Mouse (Mus musculus) heart, postnatal 14 days (tissue): ENCODE measurements around the gene Rpusd4. TPM values are rescaled to one million over a fixed set of nuclear protein-coding genes. Genes with fewer than 3 reads are reported as not detected.

Experiments used
- DNase-seq, 2 experiments: peaks; one replicate each; pipeline ENCODE4 v3.0.0; 2021 to 2022
- intact Hi-C: fragments of 180-260 bp; cut with DNase I; formaldehyde crosslinking; loops from one replicate; pipeline ENCODE4 v1.15.1; 2025
- long read RNA-seq, 2 experiments: library from polyadenylated mRNA; stranded (forward); transcript quantifications; one replicate each; pipeline ENCODE4 v2.0.0; 2021
- total RNA-seq, 2 experiments: library from RNA; stranded (reverse); gene quantifications; 2 replicates each; pipeline ENCODE4 v1.2.3; 2021

Rpusd4 gene
- total RNA-seq: 10 to 100 TPM; 10.8 to 10.9 TPM
- long read RNA-seq, experiment 1, transcript Rpusd4-201 (7 exons, 1,821 nt): major isoform, 13 of 13 reads
- long read RNA-seq, experiment 1, partial matches to known transcripts: 0 of 13 reads
- long read RNA-seq, experiment 1, other reads (novel, unspliced or antisense): 0 of 13 reads
- long read RNA-seq, experiment 2, transcript Rpusd4-201 (7 exons, 1,821 nt): major isoform, 9 of 10 reads
- long read RNA-seq, experiment 2, partial matches to known transcripts: 0 of 10 reads
- long read RNA-seq, experiment 2, other reads (novel, unspliced or antisense): 1 of 10 reads

DNA sequence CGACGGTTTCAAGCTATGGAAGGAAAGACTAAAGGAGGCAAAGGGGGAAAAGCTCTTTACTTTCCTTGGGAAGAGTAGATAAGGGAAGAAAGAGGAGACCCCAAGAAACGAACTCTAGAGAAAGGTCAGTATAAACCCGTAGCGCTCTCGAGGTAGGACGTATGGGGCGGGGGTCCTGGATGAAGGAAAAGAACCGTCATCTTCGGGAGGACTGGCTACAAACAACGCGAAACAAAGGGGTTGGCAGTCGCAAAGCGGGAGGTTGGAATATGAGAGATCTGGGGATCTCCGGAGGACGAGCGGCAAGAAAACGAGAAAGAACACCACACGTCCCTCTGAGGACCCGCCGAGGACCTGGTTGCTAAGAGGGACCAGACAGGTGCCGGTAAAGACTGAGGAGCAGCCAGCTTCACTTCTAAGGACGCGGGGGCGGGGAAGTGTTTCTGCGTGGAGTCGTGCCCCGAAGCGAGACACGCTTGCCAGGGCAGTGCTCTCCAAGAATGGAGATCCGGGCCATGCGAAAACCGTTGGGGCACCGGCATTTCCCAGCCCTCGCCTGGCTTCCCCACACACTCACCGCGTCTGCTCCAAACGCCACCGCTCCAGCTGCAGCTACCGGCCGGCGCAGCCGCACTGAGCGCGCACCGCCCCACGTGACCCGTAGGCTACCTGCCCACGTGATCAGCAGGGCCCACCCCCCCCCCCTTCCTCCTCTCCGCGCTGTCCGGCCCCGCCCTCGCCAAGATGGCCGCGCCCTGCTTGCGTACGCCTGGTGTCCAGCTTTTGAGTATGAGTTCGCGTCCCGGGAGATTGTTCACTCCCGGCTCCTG, at the start of gene Rpusd4, which contains the start of gene Fam118b:
Rpusd4 (plus strand) TSS at position 720 of the 830 bp plus-strand sequence.
Fam118b (minus strand) TSS at position 660 of the 830 bp plus-strand sequence.
- intact Hi-C loops: loop anchor here (1.0 to 5.0 kb wide), 2 partner anchors 56 to 155 kb away; partner anchors contain the start of gene Foxred1
- peak; percentile 91 to 93 for DNase-seq

DNA sequence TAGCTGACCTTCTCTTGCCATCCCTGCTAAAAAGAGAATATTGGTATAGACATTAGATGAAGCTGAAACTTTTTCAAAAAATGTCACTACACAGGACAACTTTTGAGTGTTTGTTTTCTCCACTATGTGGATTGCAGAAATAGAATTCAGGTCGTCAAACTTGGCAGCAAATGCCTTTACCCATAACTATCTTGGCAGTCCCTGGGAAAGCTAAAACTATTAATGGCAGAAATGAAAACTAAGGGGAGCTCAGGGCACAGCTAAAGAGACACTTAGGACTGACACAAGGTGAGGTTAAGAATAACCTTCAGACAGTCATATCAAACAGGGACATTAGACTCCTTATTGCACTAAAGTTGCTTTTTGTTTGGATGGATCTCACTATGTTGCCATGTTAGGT, 49.7 kb upstream of the Rpusd4 start:
- intact Hi-C loops: no loop called here
- no peak for DNase-seq

DNA sequence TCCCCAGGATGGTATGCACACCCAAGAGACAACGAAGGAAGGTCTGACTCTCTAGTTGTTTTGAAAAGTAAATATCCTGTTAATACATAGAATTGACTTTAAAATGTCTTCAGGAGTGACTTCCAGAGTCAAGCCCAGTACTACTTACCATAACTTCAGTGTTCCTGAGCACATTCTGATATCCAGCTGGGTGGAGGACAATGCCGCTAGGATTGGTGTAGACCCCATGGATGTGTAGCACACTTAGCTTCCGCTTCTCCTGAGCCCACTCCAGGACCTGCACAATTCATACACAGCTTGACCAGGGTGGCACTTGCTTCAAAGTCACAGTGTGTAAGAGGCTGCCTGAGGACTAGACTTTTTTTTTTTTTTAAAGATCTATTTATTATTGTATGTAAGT, 44.2 kb upstream of the Rpusd4 start:
- intact Hi-C loops: no loop called here
- no peak for DNase-seq

DNA sequence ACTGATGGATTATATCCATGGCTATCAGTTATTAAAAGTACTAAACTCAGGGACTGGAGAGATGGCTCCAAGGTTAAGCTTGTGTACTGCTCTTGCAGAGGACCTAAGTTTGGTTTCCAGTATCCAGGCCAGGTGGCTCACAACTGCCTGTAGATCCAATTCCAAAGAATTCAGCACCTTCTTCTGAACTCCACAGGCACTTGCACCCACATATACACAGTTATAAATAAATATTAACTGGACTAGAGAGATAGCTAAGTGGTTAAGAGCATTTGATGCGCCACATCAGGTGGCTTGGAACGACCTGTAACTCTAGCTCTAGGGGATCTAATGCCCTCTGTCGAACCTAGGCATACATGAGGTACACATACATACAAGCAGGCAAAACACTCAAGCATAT, 39.0 kb upstream of the Rpusd4 start:
- intact Hi-C loops: no loop called here
- no peak for DNase-seq

DNA sequence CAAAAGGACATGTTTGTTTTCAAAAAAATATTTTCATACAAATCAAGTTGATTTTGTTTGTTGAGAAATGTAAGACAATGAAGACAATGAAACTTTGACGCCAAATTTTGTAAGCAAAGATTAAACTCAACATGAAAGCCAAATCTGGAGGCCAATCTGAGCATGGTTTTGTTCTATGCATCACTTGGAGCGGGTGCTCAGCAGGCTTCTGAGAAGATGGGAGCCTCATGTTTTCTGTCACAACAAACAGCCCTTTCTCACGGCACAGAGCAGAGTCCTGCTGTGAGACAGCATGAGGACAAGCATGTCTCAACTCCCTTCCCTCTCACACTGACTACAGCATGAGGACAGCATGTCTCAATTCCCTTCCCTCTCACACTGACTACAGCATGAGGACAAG, 31.7 kb upstream of the Rpusd4 start:
- no peak for DNase-seq
- intact Hi-C loops: no loop called here

DNA sequence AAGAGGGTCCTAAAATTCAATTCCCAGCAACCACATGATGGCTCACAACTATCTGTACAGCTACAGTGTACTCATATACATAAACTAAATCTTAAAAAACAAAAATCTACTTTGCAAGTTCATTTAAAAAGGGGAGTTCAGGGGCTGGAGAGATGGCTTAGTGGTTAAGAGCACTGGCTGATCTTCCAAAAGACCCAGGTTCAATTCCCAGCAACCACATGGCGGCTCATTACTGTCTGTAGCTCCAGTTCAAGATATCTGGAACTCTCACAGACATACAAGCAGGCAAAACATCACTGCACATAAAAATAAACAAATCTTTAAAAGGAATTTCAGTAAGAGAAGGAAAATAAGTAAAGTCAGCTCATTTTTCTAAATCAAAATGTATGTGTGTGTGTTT, 29.3 kb upstream of the Rpusd4 start:
- intact Hi-C loops: no loop called here
- no peak for DNase-seq

DNA sequence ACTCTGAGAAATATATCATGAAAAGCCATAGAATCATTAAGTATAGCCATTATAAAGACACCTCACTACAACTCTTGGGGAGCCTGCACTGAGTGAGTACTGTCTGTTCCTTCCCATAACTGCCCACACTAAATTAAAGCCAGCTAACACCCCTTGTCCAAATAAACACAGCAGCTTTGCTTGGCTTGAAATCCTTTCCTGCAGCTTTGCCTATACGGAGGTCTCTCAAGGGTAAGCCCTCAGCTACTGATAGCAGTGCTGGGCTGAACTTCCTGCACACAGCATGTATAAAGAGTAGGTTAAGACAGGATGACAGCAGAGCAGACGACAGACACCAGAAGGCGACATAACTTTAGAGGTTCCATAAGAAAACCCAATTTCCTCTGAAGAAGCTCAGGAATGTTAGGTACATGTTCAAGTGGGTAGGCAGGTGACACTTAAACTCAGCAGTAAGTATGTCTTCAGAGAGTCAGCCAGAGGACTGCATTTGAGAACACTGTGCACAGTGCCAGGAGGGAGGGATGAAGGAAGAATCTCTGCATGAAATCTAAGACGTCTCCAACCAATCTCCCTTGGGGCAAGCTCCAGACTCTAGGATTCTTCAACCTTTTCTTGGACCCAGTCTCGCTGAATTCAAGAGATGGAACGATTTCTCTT, 28.6 kb upstream of the Rpusd4 start:
- no peak for DNase-seq
- intact Hi-C loops: no loop called here

DNA sequence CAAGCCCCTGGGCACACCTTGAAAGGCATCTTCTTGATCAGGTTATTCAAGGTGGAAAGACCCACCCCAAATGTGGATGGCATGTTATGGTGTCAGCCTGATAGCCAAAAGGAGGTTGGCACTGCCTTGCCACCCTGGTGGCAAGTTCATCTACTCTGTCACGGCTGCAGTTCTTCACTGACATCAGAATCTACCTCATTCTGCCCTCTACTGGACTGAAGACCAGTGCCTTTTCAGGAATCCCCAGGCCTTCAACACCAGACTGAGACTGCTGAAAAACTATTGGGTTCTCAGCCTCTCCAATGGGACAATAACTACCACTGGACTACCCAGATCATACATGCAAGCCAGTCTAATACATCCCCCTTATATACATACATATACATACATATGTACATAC, 27.9 kb upstream of the Rpusd4 start:
- DNase-seq: no peak
- intact Hi-C loops: no loop called here

DNA sequence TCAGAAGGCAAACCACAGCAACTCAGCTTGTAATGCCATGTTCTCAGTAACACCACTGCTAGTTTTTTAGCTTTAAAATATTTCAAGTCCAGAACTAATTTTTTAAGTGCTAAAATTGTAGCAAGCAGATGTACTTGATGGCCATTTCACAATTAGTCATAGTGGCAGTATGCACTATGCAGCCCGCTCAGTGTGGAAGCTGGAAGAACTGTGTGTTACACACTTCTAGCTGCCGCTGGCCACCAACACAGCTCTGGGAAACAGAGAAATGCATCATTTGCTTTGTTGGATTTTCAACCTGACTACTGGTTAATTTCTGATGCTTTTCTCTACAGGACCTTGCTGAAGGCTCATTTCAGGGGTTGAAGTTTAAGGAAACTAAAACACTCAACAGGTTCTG, 20.3 kb upstream of the Rpusd4 start:
- no peak for DNase-seq
- intact Hi-C loops: no loop called here

DNA sequence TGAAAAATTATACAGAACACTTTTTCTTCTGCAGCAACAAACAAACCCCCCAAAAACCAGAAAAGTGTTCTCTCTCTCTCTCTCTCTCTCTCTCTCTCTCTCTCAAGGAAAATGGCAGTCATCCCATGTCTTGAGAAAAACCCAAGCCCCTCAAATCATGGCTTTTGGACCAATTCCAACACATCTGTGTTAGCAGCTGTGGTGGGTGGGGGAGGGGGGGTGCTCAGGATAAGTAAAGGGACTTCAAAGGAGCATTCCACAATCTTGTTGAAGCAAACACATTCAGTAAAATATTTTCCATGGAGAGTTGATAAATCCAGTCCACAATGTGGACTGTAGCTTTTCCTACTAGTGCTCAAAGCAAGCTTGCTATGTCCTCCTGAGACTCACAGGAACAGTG, 18.2 kb upstream of the Rpusd4 start:
- intact Hi-C loops: no loop called here

DNA sequence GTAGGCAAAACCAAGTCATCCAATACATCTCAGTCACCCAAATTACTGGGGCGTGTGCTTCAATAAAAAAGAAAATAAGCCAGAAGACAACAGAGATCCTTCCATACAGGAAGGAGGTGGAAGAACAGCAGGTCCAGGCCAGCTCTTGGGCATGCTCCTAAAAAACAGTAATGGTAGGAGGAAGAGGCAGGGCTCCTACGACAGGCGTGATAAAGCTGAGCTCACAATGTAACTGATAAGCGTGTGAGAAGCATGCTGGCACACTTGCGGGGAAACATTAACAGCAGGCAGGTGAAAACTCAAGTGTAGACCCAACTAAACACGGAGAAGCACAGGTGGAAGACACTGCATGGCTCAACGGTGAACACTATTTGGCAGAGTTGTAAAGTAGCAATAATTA, 10.3 kb upstream of the Rpusd4 start:
- intact Hi-C loops: no loop called here
- DNase-seq: no peak

More for the DNA sequence above, 18.2 kb upstream of the Rpusd4 start:
- DNase-seq: no peak

DNA sequence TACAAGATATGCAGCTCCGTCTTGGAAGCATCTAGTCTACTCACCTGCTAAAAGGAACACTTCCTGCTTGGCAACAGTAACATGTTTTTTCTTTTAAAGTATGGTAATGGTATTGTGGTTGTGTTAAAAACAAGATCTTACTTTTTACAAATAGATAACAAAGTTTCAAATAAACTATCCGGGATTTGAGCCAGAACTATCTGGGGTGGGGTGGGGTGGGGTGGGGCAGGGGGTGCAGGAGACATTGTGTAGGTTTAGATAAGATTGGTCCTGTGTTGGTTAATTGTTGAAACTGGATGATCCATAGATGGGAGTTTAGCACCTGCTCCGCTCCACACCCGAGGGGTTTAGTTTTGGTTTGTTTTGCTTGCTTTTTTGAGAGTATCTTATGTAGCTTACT, 5.2 kb upstream of the Rpusd4 start:
- intact Hi-C loops: no loop called here
- no peak for DNase-seq

DNA sequence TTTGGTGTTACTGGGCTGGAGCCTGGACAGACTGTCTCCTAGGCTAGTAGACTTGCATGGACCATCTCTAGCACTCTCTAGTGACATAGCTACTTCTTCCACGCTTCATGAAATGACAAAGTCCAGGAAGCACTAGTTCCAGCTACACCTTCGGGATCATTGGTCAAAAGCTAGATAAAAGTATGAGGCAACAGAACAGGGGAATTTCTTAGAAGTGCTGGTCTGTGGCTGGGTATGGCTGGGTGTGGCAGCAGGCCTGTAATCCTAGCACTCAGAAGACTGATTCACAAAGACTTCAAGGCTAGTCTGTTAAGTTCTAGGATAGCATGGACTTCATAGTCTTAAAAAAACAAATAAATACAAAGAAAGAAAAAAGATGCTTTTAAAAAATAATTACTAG, 4.2 kb upstream of the Rpusd4 start:
- intact Hi-C loops: no loop called here

DNA sequence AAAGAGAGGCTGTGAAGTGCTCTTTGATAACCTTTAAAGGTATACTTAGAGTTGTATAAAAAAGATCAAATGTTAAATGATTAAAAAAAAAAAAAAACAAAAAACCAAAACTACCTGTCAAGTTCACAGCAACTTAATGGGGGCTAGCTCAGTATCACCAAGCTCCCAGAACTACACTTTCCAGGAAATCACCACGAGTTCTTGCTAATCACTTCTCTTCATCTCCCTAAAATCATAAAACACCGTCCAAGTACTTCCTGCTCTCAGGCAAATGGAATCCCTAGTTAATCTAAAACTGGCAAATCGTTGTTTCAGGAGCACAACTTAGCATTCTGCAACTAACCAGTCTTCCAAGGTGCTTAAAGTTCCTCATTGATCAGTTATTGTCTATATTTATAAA, 3.2 kb upstream of the Rpusd4 start:
- intact Hi-C loops: no loop called here
- no peak for DNase-seq

More for the DNA sequence above, 4.2 kb upstream of the Rpusd4 start:
- DNase-seq: no peak

DNA sequence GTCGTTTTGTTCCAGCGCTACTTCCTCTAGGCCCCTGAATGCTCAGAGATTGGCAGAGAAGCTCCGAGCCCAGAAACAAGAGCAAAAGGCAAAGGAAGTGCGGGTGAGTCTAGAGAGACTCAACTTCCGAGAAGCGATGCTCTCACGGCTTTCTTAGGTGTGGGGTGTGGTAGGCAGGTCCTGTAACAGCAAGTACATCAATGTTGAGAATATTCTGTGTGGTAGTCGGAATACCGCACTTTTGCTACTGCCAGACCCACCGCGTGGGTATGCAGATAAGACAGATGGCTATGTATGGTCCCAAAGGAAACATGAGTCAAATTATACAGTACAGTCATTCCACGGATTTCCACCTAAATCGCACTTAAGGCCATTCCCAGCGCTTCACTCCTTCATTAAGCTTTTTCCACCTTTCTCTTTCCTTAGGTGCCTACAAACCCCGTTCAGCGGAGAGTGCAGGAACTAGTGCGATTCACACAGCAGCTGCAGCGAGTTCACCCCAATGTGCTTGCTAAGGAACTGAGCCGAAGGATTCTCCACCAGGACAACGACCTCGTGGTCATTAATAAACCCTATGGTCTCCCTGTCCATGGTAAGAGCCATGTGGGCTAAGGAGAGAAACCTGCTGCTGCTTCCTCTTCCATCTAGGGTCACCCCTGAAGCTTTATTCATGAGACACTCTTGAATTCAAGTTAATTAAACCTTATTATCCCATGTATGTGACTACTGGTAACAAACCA, 481 bp downstream of the Rpusd4 start:
- no peak for DNase-seq
- intact Hi-C loops: loop anchor here (1.0 to 5.0 kb wide), 2 partner anchors 57 to 156 kb away; partner anchors contain the start of gene Foxred1

DNA sequence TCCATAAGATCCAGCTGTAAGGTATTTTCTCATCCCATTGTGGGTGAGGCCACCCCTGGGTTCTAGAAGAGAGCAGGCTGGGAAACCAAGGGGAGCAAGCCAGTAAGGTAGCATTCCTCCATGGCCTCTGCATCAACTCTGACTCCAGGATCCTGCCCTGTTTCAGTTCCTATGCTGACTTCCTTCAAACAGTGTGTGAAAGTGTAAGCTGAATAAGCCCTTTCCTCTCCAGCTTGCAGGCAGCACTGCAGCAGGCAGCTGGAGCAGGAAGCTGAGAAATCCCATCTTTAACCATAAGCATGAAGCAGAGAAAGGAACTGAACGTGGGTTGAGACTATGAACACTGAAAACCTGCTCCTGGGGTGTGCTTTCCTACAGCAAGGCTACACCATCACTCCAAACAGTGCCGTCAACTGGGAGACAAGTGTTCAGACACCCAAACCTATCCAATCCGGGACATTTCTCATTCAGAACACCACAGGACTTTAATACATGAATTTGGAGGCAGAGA, 10.2 kb downstream of the Rpusd4 start:
- DNase-seq: no peak
- intact Hi-C loops: no loop called here

DNA sequence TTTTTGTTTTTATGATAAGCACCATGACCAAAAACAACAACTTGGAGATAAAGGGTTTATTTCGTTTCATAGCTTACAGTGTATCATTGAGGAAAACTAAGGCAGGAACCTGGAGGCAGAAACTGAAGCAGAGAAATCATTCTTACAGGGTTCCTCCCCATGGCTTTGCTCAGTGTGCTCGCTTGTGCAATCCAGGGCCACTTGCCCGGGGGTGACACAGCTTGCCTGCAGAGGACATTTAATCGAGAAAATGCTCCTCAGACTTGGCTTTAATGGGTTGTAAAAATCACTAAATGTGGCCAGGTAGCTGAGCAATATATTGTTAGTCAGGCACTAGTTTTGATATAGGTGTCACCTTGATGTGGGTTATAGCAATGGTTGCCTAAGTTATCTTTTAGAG, 10.8 kb downstream of the Rpusd4 start:
- intact Hi-C loops: no loop called here
- no peak for DNase-seq

DNA sequence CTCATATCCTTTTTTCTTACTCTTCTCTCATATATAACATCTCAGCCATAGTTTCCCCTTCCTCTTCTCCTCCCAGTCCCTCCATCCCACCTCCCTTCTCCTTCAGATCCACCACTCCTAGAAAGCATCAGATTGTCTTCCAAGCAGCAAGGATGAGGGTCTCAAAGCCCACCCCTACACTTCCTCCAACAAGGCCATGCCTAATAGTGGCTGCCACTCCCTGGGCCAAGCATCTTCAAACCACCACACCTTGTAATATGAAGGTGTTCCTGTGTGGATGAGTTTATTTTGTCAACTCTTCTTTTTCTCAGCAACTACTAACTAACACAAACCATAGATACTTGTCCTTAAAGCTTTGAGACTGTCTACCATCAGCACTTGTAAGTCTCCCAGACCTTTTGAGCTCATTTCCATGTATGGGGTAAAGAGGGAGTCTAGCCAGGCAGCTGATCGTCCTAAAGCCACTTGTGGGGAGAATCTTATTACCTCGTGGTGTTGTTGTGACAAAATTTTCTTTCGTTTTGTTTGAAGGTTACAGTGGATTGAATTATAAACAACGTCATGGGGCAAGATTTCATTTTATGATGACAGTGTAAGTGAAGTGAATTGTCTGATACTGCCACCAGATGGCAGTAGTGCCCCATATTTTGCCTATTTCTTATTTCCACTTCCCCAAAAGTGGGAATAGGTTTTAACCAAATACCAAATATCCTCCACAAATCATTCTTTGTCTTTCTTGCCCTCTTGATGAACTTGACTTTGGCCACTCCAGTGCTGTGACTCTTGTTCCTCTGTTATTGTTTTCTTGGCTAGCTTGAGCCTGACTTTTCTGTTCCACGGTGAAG, 14.6 kb downstream of the Rpusd4 start:
- DNase-seq: peak; percentile 61 to 71
- intact Hi-C loops: loop anchor here (1.0 to 5.0 kb wide), 3 partner anchors 140 to 259 kb away; partner anchors contain the start of gene Cdon

DNA sequence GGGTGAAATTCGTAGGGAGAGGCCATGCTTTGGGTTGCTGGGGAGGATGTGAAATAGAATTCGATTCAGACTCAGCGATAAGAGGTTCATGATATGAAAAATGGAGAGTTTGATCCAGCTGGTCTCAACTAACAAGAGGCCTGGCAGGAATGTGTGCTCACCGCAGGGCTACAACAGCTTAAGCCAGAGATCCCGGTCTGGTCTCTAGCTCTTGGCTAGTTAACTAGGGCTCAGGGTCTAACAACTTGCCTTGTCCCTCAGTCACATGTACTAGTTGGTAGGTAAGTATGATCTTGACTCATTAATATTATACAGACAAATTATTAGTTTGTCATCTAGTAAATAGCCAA, 15.2 kb downstream of the Rpusd4 start:
- intact Hi-C loops: loop anchor here (1.0 to 5.0 kb wide), 3 partner anchors 139 to 258 kb away; partner anchors contain the start of gene Cdon
- DNase-seq: no peak
